Mouse (Mus musculus) limb, embryonic 11.5 days (tissue): ENCODE data around the gene Paf1. TPM values are rescaled to one million over a fixed set of nuclear protein-coding genes. Genes with fewer than 3 reads are reported as not detected.

ENCODE experiments used
- ATAC-seq: fragments of 200-750 bp; cut with Nextera tagmentation; 2 replicates; pipeline ENCODE4 v1.8.0; 2017; ENCODE audit warnings: low read depth; ENCODE audit not compliant: insufficient number of reproducible peaks, low FRiP score, low TSS enrichment
- DNase-seq: peaks from one replicate; pipeline ENCODE4 v3.0.0-alpha.2; 2015; ENCODE audit warnings: low spot score
- H3K27ac ChIP-seq: fragments of 300-500 bp; sonication (generic); replicated peaks from 2 replicates; pipeline ENCODE4 v1.5.1; 2014; ENCODE audit warnings: low read depth, mild to moderate bottlenecking, low read length
- H3K27me3 ChIP-seq: fragments of 300-500 bp; sonication (generic); 2 replicates; pipeline ENCODE4 v1.6.1; 2014; ENCODE audit warnings: mild to moderate bottlenecking, low read length, mixed read lengths; ENCODE audit not compliant: control insufficient read depth, insufficient read depth
- H3K36me3 ChIP-seq: fragments of 300-500 bp; sonication (generic); 2 replicates; pipeline ENCODE4 v1.6.1; 2014; ENCODE audit warnings: mild to moderate bottlenecking, low read length, moderate library complexity, mixed read lengths; ENCODE audit not compliant: control insufficient read depth, insufficient read depth
- H3K4me1 ChIP-seq: fragments of 300-500 bp; sonication (generic); 2 replicates; pipeline ENCODE4 v1.6.1; 2014; ENCODE audit warnings: low read length, mixed read lengths; ENCODE audit not compliant: control insufficient read depth, insufficient read depth
- H3K4me2 ChIP-seq: fragments of 300-500 bp; sonication (generic); 2 replicates; pipeline ENCODE4 v1.6.1; 2014; ENCODE audit warnings: low read depth, mild to moderate bottlenecking, moderate library complexity; ENCODE audit not compliant: severe bottlenecking
- H3K4me3 ChIP-seq: fragments of 300-500 bp; sonication (generic); 2 replicates; pipeline ENCODE4 v1.5.1; 2014; ENCODE audit warnings: low read depth, low read length
- H3K9ac ChIP-seq: fragments of 300-500 bp; sonication (generic); 2 replicates; pipeline ENCODE4 v1.6.1; 2014; ENCODE audit warnings: mild to moderate bottlenecking, low read length
- H3K9me3 ChIP-seq: fragments of 300-500 bp; sonication (generic); 2 replicates; pipeline ENCODE4 v1.6.1; 2016; ENCODE audit warnings: low read length; ENCODE audit not compliant: control insufficient read depth
- WGBS: fragments of 180-500 bp; shearing (Covaris S2); extraction: QIAGEN DNeasy Blood & Tissue Kit; methylation state at CpG from one replicate; pipeline ENCODE4 v1.1.7; 2014; 5-methylcytosine and 5-hydroxymethylcytosine counted together
- polyA plus RNA-seq: library from polyadenylated mRNA; unstranded; fragments of >200 nt; fragmentation: Nextera tagmentation; extraction: Ambion mirVana; gene quantifications from 2 replicates; pipeline ENCODE4 v1.2.1, GENCODE M21; 2014

Paf1 gene
- polyA plus RNA-seq, 1 experiment from 2014 or later: 83.5 TPM

GRCm38 (mm10) chr7:28398000-28398399 lies 5.2 kb downstream of the Paf1 start:
- H3K36me3 ChIP-seq: peaks cover 18% of the 10 kb centered on the region
- H3K9ac ChIP-seq: no peak overlapping the region
- ATAC-seq (no peak), DNase-seq (no peak)
- H3K4me3 ChIP-seq: no peak overlapping the region
- WGBS: 66% methylated on average over 3 of the region's 3 CpGs
- no peak overlapping the region for H3K4me2 ChIP-seq
- H3K27me3 ChIP-seq: no peaks in the 10 kb centered on the region
- no peak overlapping the region for H3K27ac ChIP-seq
- H3K4me1 ChIP-seq: peaks cover 6% of the 10 kb centered on the region; the same call in 1 of the 2 replicates
- H3K9me3 ChIP-seq: no peaks in the 10 kb centered on the region

DNA sequence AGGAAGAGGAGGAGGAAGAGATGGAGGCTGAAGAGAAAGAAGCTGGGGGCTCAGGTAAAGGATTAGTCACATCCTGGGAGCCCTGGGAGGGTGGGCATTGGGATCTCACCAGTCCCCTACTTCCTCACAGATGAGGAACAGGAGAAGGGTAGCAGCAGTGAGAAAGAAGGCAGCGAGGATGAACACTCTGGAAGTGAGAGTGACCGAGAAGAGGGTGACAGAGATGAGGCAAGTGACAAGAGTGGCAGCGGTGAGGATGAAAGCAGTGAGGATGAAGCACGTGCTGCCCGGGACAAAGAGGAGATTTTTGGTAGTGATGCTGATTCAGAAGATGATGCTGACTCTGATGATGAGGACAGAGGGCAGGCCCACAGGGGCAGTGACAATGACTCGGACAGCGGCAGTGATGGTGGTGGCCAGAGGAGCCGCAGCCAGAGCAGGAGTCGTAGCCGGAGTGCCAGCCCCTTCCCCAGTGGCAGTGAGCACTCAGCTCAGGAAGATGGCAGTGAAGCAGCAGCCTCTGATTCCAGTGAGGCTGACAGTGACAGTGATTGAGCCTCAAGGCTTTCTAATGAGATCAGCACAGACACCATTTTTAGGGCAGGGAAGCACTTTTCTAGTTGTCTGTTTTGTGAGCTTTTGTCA lies 6.1 kb downstream of the Paf1 start:
- H3K9me3 ChIP-seq: no peaks in the 10 kb centered on the region
- H3K4me1 ChIP-seq: peaks cover under 1% of the 10 kb centered on the region; the same call in 1 of the 2 replicates
- DNase-seq (no peak), ATAC-seq (no peak)
- no peak overlapping the region for H3K9ac ChIP-seq
- peaks cover 24% of the 10 kb centered on the region for H3K36me3 ChIP-seq
- H3K27ac ChIP-seq: no peak overlapping the region
- H3K4me2 ChIP-seq: no peak overlapping the region
- 92% methylated on average over 10 of the region's 10 CpGs for whole genome bisulfite sequencing
- no peaks in the 10 kb centered on the region for H3K27me3 ChIP-seq
- no peak overlapping the region; the same call in 1 of the 2 replicates for H3K4me3 ChIP-seq

DNA sequence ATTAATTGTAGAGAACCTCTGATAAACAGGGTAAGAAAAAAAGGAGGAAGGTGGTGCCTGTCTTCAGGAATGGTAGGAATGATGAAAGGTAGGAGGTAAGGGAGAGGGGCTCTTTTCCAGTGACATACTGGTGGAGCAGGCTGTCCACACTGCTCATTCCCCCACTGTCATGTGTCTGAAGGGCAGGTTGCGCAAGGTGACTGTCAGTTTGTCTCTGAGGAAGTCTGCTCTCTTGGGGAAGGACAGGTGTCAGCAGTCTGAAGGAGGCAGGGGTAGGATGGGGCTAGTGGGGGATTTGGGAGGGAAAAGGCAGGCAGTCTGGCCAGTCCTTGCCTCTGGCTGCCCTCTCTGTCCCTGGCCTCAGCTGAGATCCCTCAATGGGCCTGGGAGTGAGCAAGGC lies 8.3 kb downstream of the Paf1 start:
- H3K36me3 ChIP-seq: peaks cover 25% of the 10 kb centered on the region
- DNase-seq: no peak
- WGBS: 95% methylated on average over 1 of the region's 1 CpGs
- no peaks in the 10 kb centered on the region for H3K9me3 ChIP-seq
- no peak overlapping the region for H3K27ac ChIP-seq
- no peak overlapping the region for H3K4me3 ChIP-seq
- no peak overlapping the region for H3K4me2 ChIP-seq
- no peak overlapping the region for H3K9ac ChIP-seq
- ATAC-seq: no peak
- no peaks in the 10 kb centered on the region for H3K4me1 ChIP-seq
- H3K27me3 ChIP-seq: no peaks in the 10 kb centered on the region

GRCm38 (mm10) chr7:28401942-28402341 lies 9.2 kb downstream of the Paf1 start:
- ATAC-seq (no peak), DNase-seq (no peak)
- Histone ChIP-seq H3K9me3 (no peaks in the 10 kb centered on the region), H3K27ac (no peak overlapping the region), H3K4me3 (no peak overlapping the region), H3K9ac (no peak overlapping the region), H3K27me3 (no peaks in the 10 kb centered on the region), H3K36me3 (peaks cover 27% of the 10 kb centered on the region), H3K4me2 (no peak overlapping the region), H3K4me1 (no peaks in the 10 kb centered on the region)
- 82% methylated on average over 3 of the region's 3 CpGs for WGBS

DNA sequence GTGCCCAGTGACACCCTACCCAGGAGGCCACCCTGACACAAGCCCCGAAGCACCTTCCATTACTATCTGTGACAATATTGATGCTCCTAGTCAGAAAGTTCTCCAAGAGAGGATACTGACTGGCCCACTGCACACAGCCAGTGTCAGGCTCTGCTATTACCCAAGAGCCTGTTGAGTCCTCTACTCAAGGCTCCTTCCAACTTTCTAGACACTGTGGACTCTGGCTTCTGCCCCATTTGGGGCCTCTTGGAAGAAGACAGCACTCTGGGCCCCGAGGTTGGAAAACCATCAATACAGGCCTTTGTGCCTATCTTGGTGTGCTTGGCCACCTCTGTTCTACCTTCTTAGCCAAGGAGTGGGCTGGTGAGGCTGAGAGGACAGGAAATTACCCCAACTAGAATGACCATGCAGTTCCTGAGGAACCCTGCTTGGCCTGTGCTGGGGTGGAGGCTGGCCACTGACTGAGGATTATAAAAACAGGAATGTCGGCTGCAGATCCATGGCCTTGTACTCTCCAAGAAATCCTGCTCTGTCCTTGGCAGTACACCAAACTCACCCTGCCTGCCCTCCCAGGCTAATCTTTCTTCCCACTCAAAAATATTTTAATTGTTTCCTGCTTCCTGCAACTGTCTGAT lies 18.2 kb downstream of the Paf1 start:
- no peak for ATAC-seq
- Histone ChIP-seq H3K27ac (no peak overlapping the region), H3K9me3 (no peaks in the 10 kb centered on the region), H3K4me1 (no peaks in the 10 kb centered on the region), H3K36me3 (peaks cover 28% of the 10 kb centered on the region), H3K4me3 (no peak overlapping the region), H3K27me3 (no peaks in the 10 kb centered on the region), H3K4me2 (no peak overlapping the region), H3K9ac (no peak overlapping the region)
- WGBS: 91% methylated on average over 3 of the region's 3 CpGs
- no peak for DNase-seq

- Histone ChIP-seq H3K4me1 (no peaks in the 10 kb centered on the region), H3K36me3 (peaks cover 24% of the 10 kb centered on the region), H3K9me3 (no peaks in the 10 kb centered on the region), H3K27me3 (no peaks in the 10 kb centered on the region), H3K9ac (no peak overlapping the region), H3K27ac (no peak overlapping the region), H3K4me3 (no peak overlapping the region), H3K4me2 (no peak overlapping the region)
- ATAC-seq (no peak), DNase-seq (no peak)
- WGBS: 89% methylated on average over 4 of the region's 4 CpGs
Observed at GRCm38 (mm10) chr7:28412826-28413225, 20.1 kb downstream of the Paf1 start.

DNA sequence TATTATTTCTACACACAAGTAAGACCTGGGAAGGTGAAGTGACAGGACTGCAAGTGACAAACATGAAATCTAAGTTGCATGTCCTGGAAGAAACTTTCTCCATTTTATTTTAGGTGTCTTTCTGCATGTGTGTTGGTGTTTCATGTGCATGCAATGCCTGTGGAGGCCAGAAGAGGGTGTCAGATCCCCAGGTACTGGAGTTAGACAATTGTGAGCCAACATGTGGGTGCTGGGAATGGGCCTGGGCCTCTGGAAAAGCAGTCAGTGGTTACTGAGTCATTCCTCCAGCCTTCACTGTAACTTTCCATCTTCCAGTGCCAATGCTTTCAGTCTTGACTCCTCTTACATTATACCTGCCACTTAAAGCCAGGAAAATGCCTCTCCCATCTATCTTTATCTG lies 24.6 kb downstream of the Paf1 start:
- no peak overlapping the region for H3K4me3 ChIP-seq
- no peaks in the 10 kb centered on the region for H3K27me3 ChIP-seq
- DNase-seq: no peak
- no peak overlapping the region for H3K9ac ChIP-seq
- peaks cover 40% of the 10 kb centered on the region for H3K36me3 ChIP-seq
- H3K27ac ChIP-seq: no peak overlapping the region
- no peaks in the 10 kb centered on the region for H3K4me1 ChIP-seq
- no peaks in the 10 kb centered on the region for H3K9me3 ChIP-seq
- H3K4me2 ChIP-seq: no peak overlapping the region
- no peak for ATAC-seq

DNA sequence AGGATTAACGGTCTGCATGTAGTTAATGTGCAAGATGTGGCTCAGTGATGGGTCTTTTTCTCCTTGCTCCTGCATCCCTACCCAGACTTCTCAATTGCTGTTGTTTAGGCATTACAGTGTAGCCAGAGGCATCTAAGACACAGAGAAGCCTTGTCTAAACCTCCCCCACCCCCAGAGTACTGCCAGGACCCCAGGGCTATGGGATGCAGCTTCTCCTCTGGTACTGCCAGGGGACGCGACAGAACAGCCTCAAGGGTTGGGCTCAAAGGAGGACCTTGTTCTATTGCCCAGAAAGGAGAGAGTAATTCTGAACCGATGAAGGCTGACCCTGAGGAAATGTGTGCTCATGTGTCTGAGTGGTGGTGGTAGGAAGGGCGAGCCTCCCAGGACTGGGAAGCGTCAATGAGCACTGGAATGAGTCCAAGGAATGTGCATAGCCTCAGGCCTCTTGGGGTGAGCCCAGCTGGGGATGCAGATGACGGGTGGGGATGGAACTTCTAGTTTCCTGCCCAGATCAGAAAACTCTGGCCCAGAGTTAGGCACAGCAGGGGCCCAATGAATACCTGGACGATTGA lies 25.4 kb downstream of the Paf1 start:
- no peaks in the 10 kb centered on the region for H3K9me3 ChIP-seq
- H3K4me2 ChIP-seq: no peak overlapping the region
- ATAC-seq (no peak), DNase-seq (no peak)
- H3K27me3 ChIP-seq: no peaks in the 10 kb centered on the region
- no peaks in the 10 kb centered on the region for H3K4me1 ChIP-seq
- 89% methylated on average over 8 of the region's 8 CpGs for WGBS
- H3K27ac ChIP-seq: no peak overlapping the region
- no peak overlapping the region for H3K4me3 ChIP-seq
- H3K36me3 ChIP-seq: peaks cover 37% of the 10 kb centered on the region
- H3K9ac ChIP-seq: no peak overlapping the region
